Mouse (Mus musculus): ENCODE data around the gene Rbm34. TPM values are rescaled to one million over a fixed set of nuclear protein-coding genes. Genes with fewer than 3 reads are reported as not detected.
A peak's percentile ranks its signal among the peaks of the same experiment; 100 is the strongest.

Rbm34 gene
- polyA plus RNA-seq, 1 experiment from 2014 or later, result 24.3 TPM

GRCm38 (mm10) chr8:126928755-126929505, 41.9 kb downstream of the Rbm34 start:
- ATAC-seq (ENCODE audit: low FRiP score) (0 out of 2 replicates have a peak, but pooled peaks have one; percentile 41), DNase-seq (ENCODE audit: low spot score) (no peak)
- Histone ChIP-seq H3K36me3 (replicated peaks; ENCODE audit: control insufficient read depth, insufficient read depth) (peaks cover 45% of the 10 kb centered on the region), H3K27ac (no peak overlapping the region), H3K4me3 (replicated peaks; ENCODE audit: low read length) (no peak overlapping the region), H3K27me3 (ENCODE audit: control insufficient read depth, insufficient read depth, low read length) (no peaks in the 10 kb centered on the region), H3K9ac (no peak overlapping the region), H3K4me1 (replicated peaks; ENCODE audit: control insufficient read depth, insufficient read depth, low read length) (no peaks in the 10 kb centered on the region), H3K4me2 (replicated peaks) (no peak overlapping the region), H3K9me3 (ENCODE audit: control insufficient read depth, low read length) (no peaks in the 10 kb centered on the region)
- 94% methylated on average over 10 of the region's 10 CpGs for WGBS

- H3K4me3 ChIP-seq (replicated peaks; ENCODE audit: low read length), result no peak overlapping the region
- no peak overlapping the region for H3K27ac ChIP-seq
- no peak overlapping the region for H3K9ac ChIP-seq
- no peaks in the 10 kb centered on the region for H3K4me1 ChIP-seq (replicated peaks; ENCODE audit: control insufficient read depth, insufficient read depth, low read length)
- H3K4me2 ChIP-seq (replicated peaks), result no peak overlapping the region
- no peaks in the 10 kb centered on the region for H3K27me3 ChIP-seq (ENCODE audit: control insufficient read depth, insufficient read depth, low read length)
- H3K36me3 ChIP-seq (replicated peaks; ENCODE audit: control insufficient read depth, insufficient read depth), result peaks cover 36% of the 10 kb centered on the region
- DNase-seq (ENCODE audit: low spot score), result no peak
- H3K9me3 ChIP-seq (ENCODE audit: control insufficient read depth, low read length), result no peaks in the 10 kb centered on the region
- no peak for ATAC-seq (ENCODE audit: low FRiP score)
Observed at GRCm38 (mm10) chr8:126928028-126928427, 42.8 kb downstream of the Rbm34 start.

GRCm38 (mm10) chr8:126927058-126927457, 43.8 kb downstream of the Rbm34 start:
- Histone ChIP-seq H3K9me3 (ENCODE audit: control insufficient read depth, low read length) (no peaks in the 10 kb centered on the region), H3K4me1 (replicated peaks; ENCODE audit: control insufficient read depth, insufficient read depth, low read length) (no peaks in the 10 kb centered on the region), H3K4me3 (replicated peaks; ENCODE audit: low read length) (no peak overlapping the region), H3K4me2 (replicated peaks) (no peak overlapping the region), H3K27me3 (ENCODE audit: control insufficient read depth, insufficient read depth, low read length) (no peaks in the 10 kb centered on the region), H3K9ac (no peak overlapping the region), H3K36me3 (replicated peaks; ENCODE audit: control insufficient read depth, insufficient read depth) (peaks cover 26% of the 10 kb centered on the region), H3K27ac (no peak overlapping the region)
- DNase-seq (ENCODE audit: low spot score) (no peak), ATAC-seq (ENCODE audit: low FRiP score) (no peak)
- 61% methylated on average over 1 of the region's 1 CpGs for WGBS

- 92% methylated on average over 7 of the region's 7 CpGs for WGBS
- H3K9ac ChIP-seq, result no peak overlapping the region
- no peaks in the 10 kb centered on the region for H3K4me1 ChIP-seq (replicated peaks; ENCODE audit: control insufficient read depth, insufficient read depth, low read length)
- peaks cover 8% of the 10 kb centered on the region; the same call in 1 of the 2 replicates for H3K36me3 ChIP-seq (replicated peaks; ENCODE audit: control insufficient read depth, insufficient read depth)
- H3K9me3 ChIP-seq (ENCODE audit: control insufficient read depth, low read length), result no peaks in the 10 kb centered on the region
- no peak for DNase-seq (ENCODE audit: low spot score)
- no peaks in the 10 kb centered on the region for H3K27me3 ChIP-seq (ENCODE audit: control insufficient read depth, insufficient read depth, low read length)
- ATAC-seq (ENCODE audit: low FRiP score), result no peak
- H3K27ac ChIP-seq, result no peak overlapping the region
- no peak overlapping the region for H3K4me2 ChIP-seq (replicated peaks)
- H3K4me3 ChIP-seq (replicated peaks; ENCODE audit: low read length), result no peak overlapping the region
Observed at GRCm38 (mm10) chr8:126922981-126923380, 47.9 kb downstream of the Rbm34 start.

GRCm38 (mm10) chr8:126921432-126921831, 49.4 kb downstream of the Rbm34 start:
- DNase-seq (ENCODE audit: low spot score) (no peak), ATAC-seq (ENCODE audit: low FRiP score) (no peak)
- WGBS, result 94% methylated on average over 3 of the region's 3 CpGs
- no peak overlapping the region for H3K4me2 ChIP-seq (replicated peaks)
- peaks cover 5% of the 10 kb centered on the region; the same call in 1 of the 2 replicates for H3K36me3 ChIP-seq (replicated peaks; ENCODE audit: control insufficient read depth, insufficient read depth)
- H3K4me1 ChIP-seq (replicated peaks; ENCODE audit: control insufficient read depth, insufficient read depth, low read length), result no peaks in the 10 kb centered on the region
- no peak overlapping the region for H3K4me3 ChIP-seq (replicated peaks; ENCODE audit: low read length)
- H3K27ac ChIP-seq, result no peak overlapping the region
- H3K9me3 ChIP-seq (ENCODE audit: control insufficient read depth, low read length), result no peaks in the 10 kb centered on the region
- H3K9ac ChIP-seq, result no peak overlapping the region
- no peaks in the 10 kb centered on the region for H3K27me3 ChIP-seq (ENCODE audit: control insufficient read depth, insufficient read depth, low read length)

- Histone ChIP-seq H3K9ac (no peak overlapping the region), H3K27ac (no peak overlapping the region)
Observed at GRCm38 (mm10) chr8:126920845-126921244, 50.0 kb downstream of the Rbm34 start.

GRCm38 (mm10) chr8:126920386-126920785, 50.5 kb downstream of the Rbm34 start:
- no peak for ATAC-seq (ENCODE audit: low FRiP score)
- Histone ChIP-seq H3K27ac (no peak overlapping the region), H3K4me2 (replicated peaks) (no peak overlapping the region), H3K9me3 (ENCODE audit: control insufficient read depth, low read length) (no peaks in the 10 kb centered on the region), H3K36me3 (replicated peaks; ENCODE audit: control insufficient read depth, insufficient read depth) (no peaks in the 10 kb centered on the region), H3K27me3 (ENCODE audit: control insufficient read depth, insufficient read depth, low read length) (no peaks in the 10 kb centered on the region), H3K4me3 (replicated peaks; ENCODE audit: low read length) (no peak overlapping the region), H3K4me1 (replicated peaks; ENCODE audit: control insufficient read depth, insufficient read depth, low read length) (no peaks in the 10 kb centered on the region), H3K9ac (no peak overlapping the region)
- WGBS, result 89% methylated on average over 6 of the region's 6 CpGs
- no peak for DNase-seq (ENCODE audit: low spot score)

More at GRCm38 (mm10) chr8:126920845-126921244, 50.0 kb downstream of the Rbm34 start:
- no peaks in the 10 kb centered on the region for H3K9me3 ChIP-seq (ENCODE audit: control insufficient read depth, low read length)
- no peaks in the 10 kb centered on the region for H3K27me3 ChIP-seq (ENCODE audit: control insufficient read depth, insufficient read depth, low read length)
- no peak overlapping the region for H3K4me3 ChIP-seq (replicated peaks; ENCODE audit: low read length)
- ATAC-seq (ENCODE audit: low FRiP score), result peak; percentile 79
- DNase-seq (ENCODE audit: low spot score), result peak; percentile 87
- H3K36me3 ChIP-seq (replicated peaks; ENCODE audit: control insufficient read depth, insufficient read depth), result no peaks in the 10 kb centered on the region
- H3K4me2 ChIP-seq (replicated peaks), result no peak overlapping the region
- WGBS, result 21% methylated on average over 3 of the region's 3 CpGs
- no peaks in the 10 kb centered on the region for H3K4me1 ChIP-seq (replicated peaks; ENCODE audit: control insufficient read depth, insufficient read depth, low read length)

GRCm38 (mm10) chr8:126919703-126920102, 51.2 kb downstream of the Rbm34 start:
- Histone ChIP-seq H3K9ac (no peak overlapping the region), H3K4me3 (replicated peaks; ENCODE audit: low read length) (no peak overlapping the region), H3K9me3 (ENCODE audit: control insufficient read depth, low read length) (no peaks in the 10 kb centered on the region), H3K4me1 (replicated peaks; ENCODE audit: control insufficient read depth, insufficient read depth, low read length) (peaks cover 4% of the 10 kb centered on the region; the same call in 1 of the 2 replicates), H3K27ac (no peak overlapping the region), H3K27me3 (ENCODE audit: control insufficient read depth, insufficient read depth, low read length) (no peaks in the 10 kb centered on the region), H3K4me2 (replicated peaks) (no peak overlapping the region), H3K36me3 (replicated peaks; ENCODE audit: control insufficient read depth, insufficient read depth) (no peaks in the 10 kb centered on the region)
- WGBS, result 94% methylated on average over 5 of the region's 5 CpGs
- DNase-seq (ENCODE audit: low spot score) (no peak), ATAC-seq (ENCODE audit: low FRiP score) (no peak)

GRCm38 (mm10) chr8:126919255-126919654, 51.6 kb downstream of the Rbm34 start:
- Histone ChIP-seq H3K4me1 (replicated peaks; ENCODE audit: control insufficient read depth, insufficient read depth, low read length) (peaks cover 9% of the 10 kb centered on the region; the same call in 1 of the 2 replicates), H3K9me3 (ENCODE audit: control insufficient read depth, low read length) (no peaks in the 10 kb centered on the region), H3K4me3 (replicated peaks; ENCODE audit: low read length) (no peak overlapping the region), H3K4me2 (replicated peaks) (no peak overlapping the region), H3K9ac (no peak overlapping the region), H3K27ac (no peak overlapping the region), H3K36me3 (replicated peaks; ENCODE audit: control insufficient read depth, insufficient read depth) (no peaks in the 10 kb centered on the region), H3K27me3 (ENCODE audit: control insufficient read depth, insufficient read depth, low read length) (no peaks in the 10 kb centered on the region)
- DNase-seq (ENCODE audit: low spot score) (no peak), ATAC-seq (ENCODE audit: low FRiP score) (no peak)
- WGBS, result 79% methylated on average over 2 of the region's 2 CpGs
